Mouse (Mus musculus): ENCODE measurements around the gene Satb1. TPM values are rescaled to one million over a fixed set of nuclear protein-coding genes. Genes with fewer than 3 reads are reported as not detected.

Satb1 gene
- polyA plus RNA-seq, 1 experiment = 873 TPM

GRCm38 (mm10) chr17:51829436-51829835 lies 3.7 kb downstream of the Satb1 start:
- Histone ChIP-seq H3K36me3 (ENCODE audit: control insufficient read depth, insufficient read depth, low read length) (peaks cover 40% of the 10 kb centered on the region), H3K27me3 (ENCODE audit: control insufficient read depth, insufficient read depth, low read length) (no peaks in the 10 kb centered on the region), H3K4me3 (ENCODE audit: control insufficient read depth, insufficient read depth, low read length) (no peak overlapping the region), H3K27ac (ENCODE audit: control insufficient read depth, insufficient read depth, low read length) (no peak overlapping the region; the same call in 1 of the 2 replicates), H3K4me1 (replicated peaks; ENCODE audit: control insufficient read depth, insufficient read depth, low read length) (peaks cover 2% of the 10 kb centered on the region)
- no peak for DNase-seq
- TF ChIP-seq POLR2A (IDR thresholded peaks at IDR 0.05; ENCODE audit: control insufficient read depth, extremely low read depth, insufficient read depth, low read length, poor library complexity) (no peak), CTCF (IDR thresholded peaks at IDR 0.05; ENCODE audit: borderline replicate concordance, control insufficient read depth, extremely low read depth, insufficient read depth, low read length, poor library complexity) (no peak)

GRCm38 (mm10) chr17:51827922-51828410 lies 5.1 kb downstream of the Satb1 start:
- TF ChIP-seq POLR2A (IDR thresholded peaks at IDR 0.05; ENCODE audit: control insufficient read depth, extremely low read depth, insufficient read depth, low read length, poor library complexity) (no peak), CTCF (IDR thresholded peaks at IDR 0.05; ENCODE audit: borderline replicate concordance, control insufficient read depth, extremely low read depth, insufficient read depth, low read length, poor library complexity) (no peak)
- DNase-seq = no peak
- 38% methylated on average over 8 of the region's 8 CpGs for WGBS
- Histone ChIP-seq H3K4me3 (ENCODE audit: control insufficient read depth, insufficient read depth, low read length) (peak overlapping the region; percentile 75), H3K27me3 (ENCODE audit: control insufficient read depth, insufficient read depth, low read length) (no peaks in the 10 kb centered on the region), H3K4me1 (replicated peaks; ENCODE audit: control insufficient read depth, insufficient read depth, low read length) (peaks cover 6% of the 10 kb centered on the region), H3K36me3 (ENCODE audit: control insufficient read depth, insufficient read depth, low read length) (peaks cover 54% of the 10 kb centered on the region), H3K27ac (ENCODE audit: control insufficient read depth, insufficient read depth, low read length) (peak overlapping the region; percentile 89)

GRCm38 (mm10) chr17:51826461-51826860 lies 6.6 kb downstream of the Satb1 start:
- WGBS = 19% methylated on average over 4 of the region's 4 CpGs
- Histone ChIP-seq H3K27me3 (ENCODE audit: control insufficient read depth, insufficient read depth, low read length) (no peaks in the 10 kb centered on the region), H3K36me3 (ENCODE audit: control insufficient read depth, insufficient read depth, low read length) (peaks cover 65% of the 10 kb centered on the region), H3K4me1 (replicated peaks; ENCODE audit: control insufficient read depth, insufficient read depth, low read length) (peaks cover 6% of the 10 kb centered on the region), H3K27ac (ENCODE audit: control insufficient read depth, insufficient read depth, low read length) (peak overlapping the region; percentile 78), H3K4me3 (ENCODE audit: control insufficient read depth, insufficient read depth, low read length) (peak overlapping the region; percentile 60)
- no peak for TF ChIP-seq POLR2A (IDR thresholded peaks at IDR 0.05; ENCODE audit: control insufficient read depth, extremely low read depth, insufficient read depth, low read length, poor library complexity)
- no peak for TF ChIP-seq CTCF (IDR thresholded peaks at IDR 0.05; ENCODE audit: borderline replicate concordance, control insufficient read depth, extremely low read depth, insufficient read depth, low read length, poor library complexity)
- DNase-seq = peak; percentile 70

GRCm38 (mm10) chr17:51814301-51814700 lies 18.8 kb downstream of the Satb1 start:
- TF ChIP-seq CTCF (IDR thresholded peaks at IDR 0.05; ENCODE audit: borderline replicate concordance, control insufficient read depth, extremely low read depth, insufficient read depth, low read length, poor library complexity) = no peak
- no peak for TF ChIP-seq POLR2A (IDR thresholded peaks at IDR 0.05; ENCODE audit: control insufficient read depth, extremely low read depth, insufficient read depth, low read length, poor library complexity)
- Histone ChIP-seq H3K4me3 (ENCODE audit: control insufficient read depth, insufficient read depth, low read length) (no peak overlapping the region), H3K27ac (ENCODE audit: control insufficient read depth, insufficient read depth, low read length) (peak overlapping the region; percentile 4; the same call in 1 of the 2 replicates), H3K27me3 (ENCODE audit: control insufficient read depth, insufficient read depth, low read length) (no peaks in the 10 kb centered on the region), H3K36me3 (ENCODE audit: control insufficient read depth, insufficient read depth, low read length) (peaks cover 66% of the 10 kb centered on the region), H3K4me1 (replicated peaks; ENCODE audit: control insufficient read depth, insufficient read depth, low read length) (peaks cover 4% of the 10 kb centered on the region; the same call in 1 of the 2 replicates)
- no peak for DNase-seq
- WGBS = 4% methylated on average over 6 of the region's 6 CpGs

- DNase-seq = no peak
- peaks cover 6% of the 10 kb centered on the region for H3K4me1 ChIP-seq (replicated peaks; ENCODE audit: control insufficient read depth, insufficient read depth, low read length)
- peak overlapping the region; percentile 94 for H3K27ac ChIP-seq (ENCODE audit: control insufficient read depth, insufficient read depth, low read length)
- H3K4me3 ChIP-seq (ENCODE audit: control insufficient read depth, insufficient read depth, low read length) = peak overlapping the region; percentile 82
- no peak for TF ChIP-seq POLR2A (IDR thresholded peaks at IDR 0.05; ENCODE audit: control insufficient read depth, extremely low read depth, insufficient read depth, low read length, poor library complexity)
- no peak for TF ChIP-seq CTCF (IDR thresholded peaks at IDR 0.05; ENCODE audit: borderline replicate concordance, control insufficient read depth, extremely low read depth, insufficient read depth, low read length, poor library complexity)
- 1% methylated on average over 6 of the region's 6 CpGs for WGBS
- no peaks in the 10 kb centered on the region for H3K27me3 ChIP-seq (ENCODE audit: control insufficient read depth, insufficient read depth, low read length)
- peaks cover 66% of the 10 kb centered on the region for H3K36me3 ChIP-seq (ENCODE audit: control insufficient read depth, insufficient read depth, low read length)
Measured at GRCm38 (mm10) chr17:51813784-51814120, 19.3 kb downstream of the Satb1 start.

GRCm38 (mm10) chr17:51812942-51813783 lies 19.9 kb downstream of the Satb1 start:
- peaks cover 8% of the 10 kb centered on the region for H3K4me1 ChIP-seq (replicated peaks; ENCODE audit: control insufficient read depth, insufficient read depth, low read length)
- peak overlapping the region; percentile 94 for H3K27ac ChIP-seq (ENCODE audit: control insufficient read depth, insufficient read depth, low read length)
- no peak for TF ChIP-seq CTCF (IDR thresholded peaks at IDR 0.05; ENCODE audit: borderline replicate concordance, control insufficient read depth, extremely low read depth, insufficient read depth, low read length, poor library complexity)
- TF ChIP-seq POLR2A (IDR thresholded peaks at IDR 0.05; ENCODE audit: control insufficient read depth, extremely low read depth, insufficient read depth, low read length, poor library complexity) = no peak
- under 1% methylated on average over 101 of the region's 115 CpGs for WGBS
- H3K4me3 ChIP-seq (ENCODE audit: control insufficient read depth, insufficient read depth, low read length) = peak overlapping the region; percentile 82
- peaks cover 67% of the 10 kb centered on the region for H3K36me3 ChIP-seq (ENCODE audit: control insufficient read depth, insufficient read depth, low read length)
- DNase-seq = peak; percentile 73
- H3K27me3 ChIP-seq (ENCODE audit: control insufficient read depth, insufficient read depth, low read length) = no peaks in the 10 kb centered on the region
